Mouse (Mus musculus) testis, postnatal 10 days (tissue): ENCODE data around the gene Il20ra.
"Not testable (repeated sequence)": the region's sequence is repeated elsewhere in the genome, so short reads cannot be mapped to it uniquely, and the experiment has no call there.

Experiments used
- DNase-seq: peaks from one replicate; pipeline ENCODE4 v3.0.0; 2021; ENCODE audit warnings: low spot score

The Il20ra gene

GRCm38 (mm10) chr10:19712421-19712836 is at the start of gene Il20ra:
Gene Il20ra (plus strand): TSS chr10:19712570.
- peak; percentile 74 for DNase-seq

GRCm38 (mm10) chr10:19668973-19669372 is 43.4 kb upstream of the Il20ra start:
- no peak for DNase-seq

GRCm38 (mm10) chr10:19672015-19672414 is 40.4 kb upstream of the Il20ra start:
- DNase-seq, result no peak

- no peak for DNase-seq
Observed at GRCm38 (mm10) chr10:19673146-19673545, 39.2 kb upstream of the Il20ra start.

GRCm38 (mm10) chr10:19687686-19688085 is 24.7 kb upstream of the Il20ra start:
- DNase-seq, result no peak

GRCm38 (mm10) chr10:19691287-19691686 is 21.1 kb upstream of the Il20ra start:
- no peak for DNase-seq

GRCm38 (mm10) chr10:19691771-19692170 is 20.6 kb upstream of the Il20ra start:
- DNase-seq, result no peak

GRCm38 (mm10) chr10:19692332-19692731 is 20.0 kb upstream of the Il20ra start:
- no peak for DNase-seq

GRCm38 (mm10) chr10:19692988-19693387 is 19.4 kb upstream of the Il20ra start:
- DNase-seq, result peak; percentile 45

- no peak for DNase-seq
Observed at GRCm38 (mm10) chr10:19693629-19694028, 18.7 kb upstream of the Il20ra start.

- DNase-seq, result no peak
Observed at GRCm38 (mm10) chr10:19699331-19699730, 13.0 kb upstream of the Il20ra start.

- no peak for DNase-seq
Observed at GRCm38 (mm10) chr10:19704445-19704844, 7.9 kb upstream of the Il20ra start.

GRCm38 (mm10) chr10:19707768-19708167 is 4.6 kb upstream of the Il20ra start:
- no peak for DNase-seq

- DNase-seq, result peak; percentile 59
Observed at GRCm38 (mm10) chr10:19708277-19709070, 3.9 kb upstream of the Il20ra start.

GRCm38 (mm10) chr10:19711020-19711419 is 1.4 kb upstream of the Il20ra start:
- no peak for DNase-seq

- no peak for DNase-seq
Observed at GRCm38 (mm10) chr10:19711551-19712171, 709 bp upstream of the Il20ra start.

- no peak for DNase-seq
Observed at GRCm38 (mm10) chr10:19718627-19719026, 6.3 kb downstream of the Il20ra start.

GRCm38 (mm10) chr10:19722320-19722719 is 9.9 kb downstream of the Il20ra start:
- no peak for DNase-seq

- no peak for DNase-seq
Observed at GRCm38 (mm10) chr10:19724158-19724832, 11.9 kb downstream of the Il20ra start.

GRCm38 (mm10) chr10:19738442-19738841 is 26.1 kb downstream of the Il20ra start:
- not testable (repeated sequence) for DNase-seq

- no peak for DNase-seq
Observed at GRCm38 (mm10) chr10:19745662-19746061, 33.3 kb downstream of the Il20ra start.

- DNase-seq, result no peak
Observed at GRCm38 (mm10) chr10:19746156-19746555, 33.8 kb downstream of the Il20ra start.

GRCm38 (mm10) chr10:19747661-19748060 is 35.3 kb downstream of the Il20ra start:
- DNase-seq, result no peak
